Mouse (Mus musculus): ENCODE results near the gene Ahcyl2. TPM values are rescaled to one million over a fixed set of nuclear protein-coding genes. Genes with fewer than 3 reads are reported as not detected.
A peak's percentile ranks its signal among the peaks of the same experiment; 100 is the strongest.

The Ahcyl2 gene
- total RNA-seq, 2 experiments from 2014 or later: 13.8 to 17.1 TPM

DNA sequence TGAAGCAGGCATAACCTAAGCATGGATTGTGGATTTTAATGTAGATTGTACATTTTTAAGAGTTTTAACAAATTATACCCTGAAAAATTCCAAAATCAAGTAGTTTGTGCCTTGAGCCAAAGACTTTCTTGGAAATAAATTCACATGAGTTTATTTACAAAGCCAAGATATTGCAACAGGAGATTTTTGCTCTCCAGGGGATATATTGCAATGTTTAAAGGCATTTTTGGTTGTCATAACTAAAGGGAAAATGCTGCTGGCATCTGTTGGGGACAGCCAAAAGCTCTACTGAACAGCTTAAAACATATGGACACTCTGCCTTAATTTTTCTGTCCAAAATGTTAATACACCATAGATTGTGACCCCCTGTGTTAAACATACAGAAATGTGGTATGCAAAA, 146.3 kb downstream of the Ahcyl2 start:
- no peak for DNase-seq

DNA sequence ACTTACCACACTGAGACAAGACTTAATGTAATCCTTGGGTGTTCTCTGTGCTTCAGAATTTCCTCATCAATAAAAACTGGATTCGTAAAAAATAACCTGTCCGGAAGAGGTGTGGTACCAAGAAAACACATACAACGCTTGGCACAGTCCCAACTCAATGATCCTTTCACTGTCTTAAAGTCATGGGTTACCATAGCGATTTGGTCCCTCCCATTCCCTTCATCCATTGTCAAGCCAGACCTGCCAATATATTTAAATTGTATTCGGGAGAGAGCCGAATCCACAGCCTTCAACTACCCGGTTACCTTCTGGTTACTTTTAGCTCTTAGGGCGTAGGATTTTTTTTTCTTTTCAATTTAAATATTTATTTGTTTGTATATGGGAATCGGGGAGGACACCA, 148.0 kb downstream of the Ahcyl2 start:
- DNase-seq: no peak

DNA sequence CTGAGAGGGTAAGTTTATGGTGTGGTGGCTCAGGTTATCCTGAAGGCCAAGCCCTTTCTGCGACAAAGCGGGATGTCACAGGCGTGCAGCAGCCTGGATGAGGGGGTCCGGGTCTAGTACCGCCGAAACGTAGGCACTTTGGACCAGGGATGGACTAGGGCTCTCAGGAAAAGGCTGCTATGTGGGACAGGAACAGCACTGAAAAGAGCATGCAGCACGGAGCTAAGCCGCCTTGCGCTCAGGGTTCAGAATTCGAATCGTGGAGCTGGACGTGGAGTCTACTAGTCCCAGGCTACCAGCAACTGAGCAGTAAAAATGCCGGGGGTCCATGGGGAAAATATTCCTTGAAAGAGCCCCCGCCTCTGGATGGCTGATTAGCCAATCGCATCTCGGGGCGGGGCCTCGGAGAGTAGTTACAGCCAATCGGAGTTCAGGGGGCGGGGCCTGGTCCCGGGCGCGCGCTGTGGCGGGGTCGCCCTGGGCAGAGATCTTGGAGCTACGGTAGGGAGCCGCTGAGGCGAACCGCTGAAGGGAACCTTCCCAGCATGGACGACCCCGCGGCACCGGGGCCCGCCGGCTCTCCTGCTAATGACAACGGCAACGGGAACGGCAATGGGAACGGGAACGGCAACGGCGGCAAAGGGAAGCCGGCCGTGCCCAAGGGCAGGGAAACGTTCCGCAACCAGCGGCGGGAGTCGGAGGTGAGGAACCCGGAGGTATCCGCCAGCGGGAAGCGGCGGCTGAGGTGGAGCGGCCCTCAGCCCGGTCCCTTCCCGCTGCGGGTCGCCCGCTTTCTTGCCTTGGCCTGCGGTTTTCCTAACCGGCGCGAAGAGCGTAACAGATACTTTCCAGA, 148.9 kb downstream of the Ahcyl2 start, which contains the start of gene Strip2:
Gene Strip2, plus strand, starts transcription at position 483 of the 853 bp plus-strand sequence.
- DNase-seq: peak; percentile 98

DNA sequence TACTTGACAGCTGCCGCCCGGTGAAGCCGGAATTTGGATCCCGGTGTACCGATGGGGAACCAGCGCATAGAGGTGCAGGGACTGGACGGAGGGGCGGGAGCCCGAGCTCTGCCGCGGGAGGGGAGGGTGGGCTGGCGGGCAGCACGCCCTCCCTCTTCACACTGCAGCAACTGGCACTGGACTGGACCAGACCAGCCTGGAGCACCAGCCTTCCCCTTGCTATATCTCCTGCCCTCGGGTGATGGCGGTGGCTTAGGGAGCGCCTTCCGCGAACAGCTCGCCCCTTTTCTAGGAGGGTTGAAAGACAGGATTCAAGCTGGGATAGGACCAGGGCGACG, 149.5 kb downstream of the Ahcyl2 start:
- peak; percentile 65 for DNase-seq

DNA sequence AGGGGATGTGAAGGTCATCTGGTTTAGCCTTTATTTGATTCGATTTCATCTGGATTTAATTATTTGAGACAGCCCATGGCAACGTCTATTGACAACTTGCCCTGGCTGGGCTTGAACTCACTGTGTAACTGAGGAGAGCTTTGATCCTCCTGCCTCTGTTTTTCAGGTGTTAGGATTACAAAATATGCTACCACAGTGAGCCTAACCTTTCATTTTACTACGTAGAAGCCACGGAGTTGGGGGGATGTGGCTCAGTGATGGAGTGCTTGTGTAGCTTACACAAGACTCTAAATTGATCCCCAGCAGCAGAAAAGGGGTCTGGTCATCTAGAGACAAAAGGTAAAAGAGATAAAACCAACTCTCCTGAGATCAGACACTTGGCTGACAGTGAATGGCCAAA, 150.1 kb downstream of the Ahcyl2 start:
- no peak for DNase-seq

DNA sequence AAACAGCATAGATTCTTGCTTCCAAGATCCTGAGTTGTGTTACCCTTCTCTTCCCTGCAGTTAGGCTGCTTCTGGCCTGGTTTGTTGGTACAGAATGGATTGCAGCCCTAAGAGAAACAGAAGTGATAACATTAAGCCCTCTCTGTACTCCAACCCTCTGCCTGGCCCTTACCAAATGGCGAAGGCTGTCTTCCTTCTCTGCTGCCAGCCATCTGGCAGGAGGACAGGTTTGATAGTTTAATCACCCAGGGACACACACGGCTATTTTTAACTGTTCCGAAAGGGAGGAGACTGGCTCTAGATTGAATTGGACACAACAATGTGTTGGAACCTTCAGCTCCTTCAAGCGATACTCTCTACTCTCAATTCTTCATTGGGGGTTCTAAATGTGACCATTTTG, 155.7 kb downstream of the Ahcyl2 start:
- peak; percentile 66 for DNase-seq

DNA sequence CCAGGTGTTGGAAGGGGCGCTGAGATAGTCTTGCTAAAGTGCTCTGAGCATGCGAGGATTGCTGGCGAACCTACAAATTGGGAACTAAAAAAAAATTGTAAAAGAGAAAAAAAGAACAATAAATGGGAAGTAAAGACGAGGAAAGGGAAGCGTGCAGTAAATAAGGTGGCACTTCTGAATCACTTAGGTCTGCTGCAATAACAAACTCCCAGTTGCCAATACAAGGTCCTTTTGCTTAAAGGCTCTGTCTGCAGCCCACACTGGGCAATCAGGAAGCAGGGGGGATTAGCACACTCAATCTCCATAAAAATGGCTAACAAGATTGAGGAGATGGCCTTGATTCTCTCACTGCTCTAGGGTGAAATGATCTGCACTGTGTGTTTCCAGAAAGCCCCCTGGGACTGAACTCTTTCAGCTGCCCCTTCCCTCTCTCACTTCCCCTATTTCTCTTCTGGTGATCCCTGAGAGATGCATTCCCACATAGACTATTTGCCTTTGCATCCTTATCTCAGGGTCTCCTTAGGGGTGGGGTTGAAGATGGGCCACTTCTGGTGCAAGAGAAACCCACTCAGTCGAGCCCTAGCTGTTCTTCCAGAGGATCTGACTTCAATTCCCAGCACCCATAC, 157.9 kb downstream of the Ahcyl2 start:
- DNase-seq: no peak

DNA sequence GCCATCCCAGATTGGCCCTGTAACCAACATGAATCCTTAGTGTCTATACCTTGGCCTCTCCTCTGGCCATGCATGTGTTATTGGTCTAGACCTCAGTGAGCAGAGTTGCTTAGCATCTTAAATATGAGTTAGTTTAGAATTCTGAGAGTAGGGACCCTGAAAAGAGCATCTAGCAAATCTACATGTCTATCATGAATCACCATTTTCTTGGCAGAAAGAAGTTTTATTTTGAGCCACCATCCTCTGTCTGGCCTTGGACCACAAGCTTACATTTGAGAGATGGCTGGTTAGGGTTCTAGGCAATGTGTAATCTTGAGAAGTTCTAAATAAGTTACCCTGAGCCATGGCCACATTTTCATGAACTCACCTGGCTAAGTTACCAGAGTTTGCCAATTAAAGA, 162.3 kb downstream of the Ahcyl2 start:
- DNase-seq: no peak

DNA sequence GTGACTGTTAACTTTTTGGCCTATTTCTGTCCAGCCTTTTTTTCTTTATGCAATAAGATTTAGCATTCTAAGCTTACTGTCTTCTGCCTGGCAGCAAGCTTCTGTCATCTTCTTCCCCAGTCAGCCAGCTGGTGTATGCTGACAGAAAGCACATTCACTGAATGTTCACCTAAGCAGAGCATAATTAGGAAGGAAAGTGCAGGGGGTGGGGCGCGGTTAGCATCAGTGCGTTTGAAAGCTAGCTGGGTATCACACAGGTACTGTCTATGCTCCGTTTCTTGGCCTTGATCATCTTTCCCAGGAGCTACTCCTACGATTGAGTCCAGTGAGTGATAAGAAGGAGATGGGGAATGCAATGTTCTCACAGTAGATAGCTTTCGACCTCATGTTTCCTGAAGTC, 162.9 kb downstream of the Ahcyl2 start:
- DNase-seq: no peak

DNA sequence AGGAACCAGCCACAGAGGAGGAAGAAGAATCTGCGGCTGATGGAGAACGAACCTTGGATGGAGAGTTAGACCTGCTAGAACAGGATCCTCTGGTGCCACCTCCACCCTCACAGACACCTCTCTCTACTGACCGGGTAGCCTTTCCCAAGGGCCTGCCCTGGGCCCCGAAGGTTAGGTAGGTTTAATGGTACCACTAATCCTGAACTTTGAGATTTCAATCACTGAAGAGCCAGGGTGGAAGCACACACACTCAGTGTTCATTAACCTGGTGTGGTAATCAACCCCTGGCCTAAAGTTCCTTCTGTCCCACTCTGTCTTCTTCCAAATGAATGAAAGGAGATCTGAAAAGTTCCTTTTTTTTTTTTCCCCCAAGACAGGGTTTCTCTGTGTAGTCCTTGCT, 163.4 kb downstream of the Ahcyl2 start:
- DNase-seq: no peak

DNA sequence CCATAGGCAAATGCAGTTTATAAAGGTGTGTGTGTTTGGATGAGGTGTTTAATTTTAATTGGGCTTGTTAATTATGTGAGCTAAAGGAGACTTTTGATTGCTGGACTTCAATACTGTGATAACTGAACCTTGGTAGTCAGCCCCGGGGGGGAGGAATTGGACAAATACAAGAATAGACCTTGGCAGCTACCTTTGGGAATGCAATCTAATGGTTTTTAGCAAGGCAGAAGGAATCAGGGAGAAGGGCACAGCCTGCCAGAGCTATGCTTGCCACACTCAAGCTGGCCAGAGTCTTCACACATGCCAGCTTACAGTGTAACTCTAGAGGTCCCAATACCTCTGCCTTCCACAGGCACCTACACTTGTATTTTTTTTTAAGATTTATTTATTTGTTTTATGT, 167.9 kb downstream of the Ahcyl2 start:
- DNase-seq: peak; percentile 42

DNA sequence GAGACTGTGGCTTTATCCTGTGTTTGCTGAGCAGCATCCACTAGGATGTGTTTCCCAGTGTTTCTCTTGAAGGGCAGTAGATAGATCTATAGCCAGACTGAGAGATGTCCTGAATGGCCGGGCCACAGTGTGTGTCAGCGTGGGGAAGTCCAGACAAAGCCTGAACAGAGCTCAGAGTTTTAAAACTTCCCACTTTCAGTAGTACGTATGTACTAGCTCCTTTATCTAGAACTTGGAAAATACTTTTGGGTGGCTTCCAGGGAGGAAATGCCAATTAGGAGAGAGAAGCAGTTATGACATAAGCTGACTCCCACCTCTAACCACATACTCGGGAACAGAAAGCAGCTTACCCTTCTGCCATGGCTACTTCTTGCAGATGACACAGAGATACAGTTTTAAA, 172.6 kb downstream of the Ahcyl2 start:
- peak; percentile 55 for DNase-seq

DNA sequence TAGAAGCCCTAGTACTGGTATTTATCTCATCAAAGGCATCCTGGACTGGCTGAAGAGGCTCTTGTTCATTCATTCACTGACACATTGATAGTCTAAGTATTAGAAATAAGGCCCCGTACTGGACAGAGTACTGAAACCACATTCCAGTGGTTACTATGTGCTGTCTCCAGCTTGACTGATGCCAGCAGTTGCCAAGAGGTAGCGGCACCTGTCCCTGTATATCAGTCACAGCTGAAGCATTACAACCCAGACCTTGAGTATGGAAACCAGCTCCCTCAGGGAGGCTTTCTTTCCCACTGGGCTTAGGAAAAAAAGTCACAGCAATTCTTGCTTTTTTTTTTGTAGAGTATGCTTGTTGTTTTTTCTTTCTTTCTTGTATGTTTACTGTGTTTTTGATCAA, 173.2 kb downstream of the Ahcyl2 start:
- DNase-seq: no peak

DNA sequence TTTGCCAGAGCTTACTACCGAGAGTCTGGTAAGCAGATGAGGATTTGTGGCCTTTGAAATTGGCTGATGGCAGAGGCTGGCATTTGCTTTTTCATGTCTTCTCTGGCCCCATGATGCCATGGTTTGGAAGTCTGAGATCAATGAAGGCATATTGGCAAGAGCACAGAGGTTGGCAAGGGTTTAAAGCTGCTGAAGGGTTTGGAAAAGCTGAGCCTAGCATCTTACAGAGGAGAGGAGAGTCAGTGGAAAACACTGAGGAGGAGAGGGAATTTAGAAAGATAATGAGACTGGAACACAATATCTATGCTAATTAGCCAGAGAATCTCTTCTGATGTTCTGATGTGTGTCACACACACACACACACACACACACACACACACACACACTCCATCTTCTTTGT, 176.7 kb downstream of the Ahcyl2 start:
- DNase-seq: no peak

DNA sequence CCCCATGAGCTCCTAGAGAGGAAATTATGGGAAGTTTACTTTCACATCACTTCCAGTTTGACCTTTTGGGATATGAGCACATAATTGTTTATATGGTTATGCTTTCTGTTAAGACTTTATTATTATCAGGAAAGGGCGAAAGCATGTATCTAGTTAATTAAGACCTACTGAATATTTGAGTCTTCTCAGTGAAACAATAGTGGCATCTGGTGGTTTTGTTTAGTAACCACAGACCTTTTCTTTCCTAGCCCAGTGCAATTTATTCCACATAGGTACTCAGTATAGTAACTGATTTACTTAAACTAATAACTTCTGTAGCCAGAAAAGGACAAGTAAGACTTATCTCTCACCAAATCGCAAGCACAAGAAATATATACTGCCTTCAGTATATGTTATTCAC, 178.8 kb downstream of the Ahcyl2 start:
- DNase-seq: no peak

DNA sequence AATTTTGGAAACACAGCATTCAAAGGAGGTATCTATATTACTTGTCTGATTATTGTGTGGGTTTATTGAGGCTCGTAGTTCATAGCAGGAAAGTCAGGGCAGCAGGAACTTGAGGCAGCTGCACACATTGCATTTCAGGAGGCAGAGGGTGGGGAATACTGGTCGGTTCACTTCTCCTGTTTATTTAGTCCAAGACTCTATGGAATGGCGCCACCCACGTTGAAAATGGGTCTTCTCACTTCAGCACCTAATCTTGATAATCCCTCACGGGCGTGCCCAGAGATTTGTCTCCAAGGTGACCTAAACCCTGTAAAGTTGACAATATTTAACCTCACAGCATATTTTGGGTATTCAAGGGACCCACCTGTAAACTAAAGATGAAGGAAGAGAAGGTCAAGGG, 180.0 kb downstream of the Ahcyl2 start:
- no peak for DNase-seq

DNA sequence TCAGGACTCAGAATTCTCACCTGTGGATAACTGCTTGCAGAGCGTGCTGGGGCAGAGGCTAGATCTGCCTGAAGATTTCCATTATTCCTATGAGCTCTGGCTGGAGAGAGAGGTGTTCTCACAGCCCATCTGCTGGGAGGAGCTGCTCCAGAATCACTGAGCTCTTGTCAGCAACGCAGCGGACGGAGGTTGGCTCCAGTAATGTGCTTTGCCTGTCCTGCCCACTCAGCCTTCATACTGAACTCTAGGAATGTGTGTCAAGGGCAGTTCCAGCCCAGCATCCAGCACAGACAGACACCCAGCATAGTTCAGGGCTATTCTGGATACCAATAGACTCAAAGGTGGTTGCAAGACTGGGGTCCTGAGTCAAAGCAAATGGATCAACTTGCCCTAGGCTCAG, 188.9 kb downstream of the Ahcyl2 start:
- DNase-seq: no peak

DNA sequence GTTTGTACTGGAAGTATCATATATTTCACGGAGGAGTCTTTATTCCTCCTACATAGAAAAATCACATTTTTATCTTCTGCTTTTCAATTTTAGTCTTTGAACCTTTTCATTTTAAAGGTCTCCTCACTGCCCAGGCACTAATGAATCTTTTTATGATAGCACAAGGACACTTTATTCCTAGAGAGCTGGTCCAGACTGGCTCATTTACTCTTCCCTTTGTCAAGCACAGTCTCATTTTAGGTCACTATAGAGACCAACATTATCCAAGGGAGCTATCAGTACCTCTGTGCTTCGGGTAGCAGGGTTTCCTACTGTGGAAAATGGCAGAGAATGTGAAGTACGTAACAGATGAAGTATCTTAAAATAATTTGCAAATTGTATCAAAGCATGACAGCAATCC, 190.9 kb downstream of the Ahcyl2 start:
- DNase-seq: no peak

DNA sequence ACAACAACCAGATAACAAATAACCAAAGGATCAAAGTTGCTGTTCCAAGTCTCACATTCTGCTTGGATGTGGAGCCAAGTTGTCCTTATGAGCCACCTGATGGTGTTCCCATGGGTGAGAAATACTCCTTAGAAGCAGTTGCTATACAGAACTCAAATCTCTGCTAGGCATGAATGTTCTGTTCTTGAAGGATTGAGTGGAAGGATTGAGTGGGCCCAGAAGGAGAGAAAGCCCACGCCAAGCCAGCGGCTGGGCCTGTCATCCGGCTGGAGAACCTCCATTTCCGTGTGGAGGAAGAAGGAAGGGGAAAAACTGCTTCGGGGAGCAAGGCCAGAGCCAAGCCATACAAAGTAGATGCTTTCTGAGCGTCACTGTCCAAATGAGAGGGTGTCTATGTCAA, 193.3 kb downstream of the Ahcyl2 start:
- no peak for DNase-seq

Other genes with a start within 250 kb of the Ahcyl2 start
- gene Irf5, start 241.4 kb upstream of the Ahcyl2 start, total RNA-seq (2021): 1 to 10 TPM; 3.0 TPM
- 10 to 100 TPM; 52.2 to 54.6 TPM for gene Tnpo3, start 158.1 kb upstream of the Ahcyl2 start, total RNA-seq (2021)
- 1 to 10 TPM in 1 of 2 experiments, under 1 TPM in 1; 0.93 to 1.4 TPM for gene Tspan33, start 73.8 kb upstream of the Ahcyl2 start, total RNA-seq (2021)
- gene Smo, start 32.5 kb upstream of the Ahcyl2 start, total RNA-seq (2021): 10 to 100 TPM; 29.5 to 30.3 TPM
- gene Strip2, start 149.0 kb downstream of the Ahcyl2 start, total RNA-seq (2021): 10 to 100 TPM; 88.5 to 98.9 TPM